Mouse (Mus musculus) cerebellum, adult 8-10 months (tissue): Measurements from ENCODE around the gene Tmed8.
"Not testable (repeated sequence)": the region's sequence is repeated elsewhere in the genome, so short reads cannot be mapped to it uniquely, and the experiment has no call there.

Source experiments
- DNase-seq: peaks from one replicate; pipeline ENCODE4 v3.0.0; 2022

Tmed8 gene

DNA sequence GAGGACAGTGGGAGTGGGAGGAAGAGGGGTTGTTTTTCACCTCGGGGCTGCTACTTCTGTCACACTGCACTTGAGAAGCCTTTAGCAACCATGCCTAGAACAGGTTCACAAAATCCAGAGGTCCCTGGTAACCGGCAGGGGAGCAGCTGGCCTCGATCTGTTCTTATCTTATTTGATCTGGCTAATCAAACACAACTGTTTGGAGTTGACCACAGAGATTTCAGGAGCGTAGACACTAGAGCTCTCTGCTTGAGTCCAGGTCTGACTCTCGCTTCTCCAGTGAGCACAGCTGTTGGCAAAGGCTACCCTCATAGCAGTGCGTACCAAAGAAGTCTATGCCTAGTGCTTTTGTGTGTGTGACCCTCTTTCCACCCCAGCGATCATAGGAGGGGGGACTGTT lies 42.2 kb downstream of the Tmed8 start:
- DNase-seq: no peak

DNA sequence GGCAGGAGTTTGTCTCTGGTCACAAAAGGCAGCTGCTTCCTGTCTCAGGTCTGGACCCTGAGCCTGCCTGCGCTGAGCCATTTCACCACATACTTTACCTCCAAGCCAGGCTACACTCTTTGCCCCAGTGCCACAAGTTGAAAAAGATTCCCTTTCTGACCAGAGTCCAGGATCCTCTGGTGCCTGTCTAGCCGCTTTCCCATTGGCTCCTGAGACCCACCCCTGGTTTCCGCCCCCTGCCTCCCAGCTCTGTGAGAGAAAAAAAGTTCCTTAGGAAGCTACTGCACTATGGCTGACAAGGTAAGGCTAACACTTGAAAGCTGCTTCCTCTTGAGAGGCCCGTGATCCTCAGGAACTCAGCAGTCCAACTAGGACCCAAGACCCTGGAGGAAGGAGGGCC lies 42.9 kb downstream of the Tmed8 start:
- no peak for DNase-seq

DNA sequence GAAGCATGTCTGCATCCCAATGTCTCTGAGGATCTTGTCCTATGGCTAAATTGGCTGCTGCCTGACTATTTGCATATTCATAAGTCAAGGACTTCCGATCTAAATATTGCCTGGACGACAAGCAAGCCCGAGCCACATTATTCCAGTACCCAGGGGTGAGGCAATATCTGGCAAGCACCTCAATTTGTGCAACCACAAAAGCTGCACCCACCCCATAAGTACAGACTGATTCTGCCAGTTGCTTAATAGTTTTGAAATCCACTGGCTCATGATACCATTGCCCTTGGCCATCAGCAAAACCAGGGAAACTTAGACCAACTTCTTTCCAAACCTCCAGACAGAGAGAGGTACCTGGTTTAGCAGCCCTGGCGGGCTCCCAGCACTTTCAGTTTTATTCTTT lies 45.8 kb downstream of the Tmed8 start:
- DNase-seq: not testable (repeated sequence)

DNA sequence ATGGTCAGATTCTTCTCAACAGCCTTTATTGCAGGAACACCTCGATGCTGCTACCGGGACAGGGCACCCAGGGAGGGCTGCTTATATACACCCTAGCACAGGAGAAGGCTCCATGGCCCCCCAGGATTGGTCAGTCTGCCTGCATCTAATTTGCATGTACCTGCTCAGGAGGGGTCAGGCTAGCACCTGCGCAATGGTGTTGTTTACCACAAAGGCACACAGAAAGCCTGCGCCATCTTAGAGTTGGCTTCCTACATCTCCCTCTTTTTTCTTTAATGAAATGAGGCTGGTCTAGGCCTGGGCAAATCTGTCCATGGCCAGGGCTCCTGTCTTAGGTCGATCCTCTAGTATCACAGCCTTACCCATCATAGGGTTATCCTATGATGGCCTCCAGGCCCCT lies 50.8 kb downstream of the Tmed8 start:
- DNase-seq: peak; percentile 9

DNA sequence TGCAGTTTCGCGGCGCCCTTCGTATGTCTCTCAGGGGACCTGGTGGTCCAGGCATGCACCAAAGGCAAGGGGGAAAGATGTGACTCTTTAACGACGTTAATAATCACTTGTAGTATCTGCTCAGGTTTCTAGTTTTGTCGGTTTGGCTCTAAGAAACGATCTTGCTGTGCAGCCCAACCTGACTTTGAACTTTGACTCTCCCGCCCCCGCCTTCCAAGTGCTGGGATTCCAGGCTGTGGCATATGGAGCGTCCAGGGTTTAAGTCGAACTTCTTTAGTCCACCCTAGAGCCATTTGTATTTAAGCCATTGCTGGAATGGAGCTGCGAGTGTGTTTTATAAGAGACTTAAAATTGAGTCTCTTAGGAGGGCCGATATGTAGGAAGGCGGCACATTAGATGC lies 52.1 kb downstream of the Tmed8 start:
- DNase-seq: no peak

DNA sequence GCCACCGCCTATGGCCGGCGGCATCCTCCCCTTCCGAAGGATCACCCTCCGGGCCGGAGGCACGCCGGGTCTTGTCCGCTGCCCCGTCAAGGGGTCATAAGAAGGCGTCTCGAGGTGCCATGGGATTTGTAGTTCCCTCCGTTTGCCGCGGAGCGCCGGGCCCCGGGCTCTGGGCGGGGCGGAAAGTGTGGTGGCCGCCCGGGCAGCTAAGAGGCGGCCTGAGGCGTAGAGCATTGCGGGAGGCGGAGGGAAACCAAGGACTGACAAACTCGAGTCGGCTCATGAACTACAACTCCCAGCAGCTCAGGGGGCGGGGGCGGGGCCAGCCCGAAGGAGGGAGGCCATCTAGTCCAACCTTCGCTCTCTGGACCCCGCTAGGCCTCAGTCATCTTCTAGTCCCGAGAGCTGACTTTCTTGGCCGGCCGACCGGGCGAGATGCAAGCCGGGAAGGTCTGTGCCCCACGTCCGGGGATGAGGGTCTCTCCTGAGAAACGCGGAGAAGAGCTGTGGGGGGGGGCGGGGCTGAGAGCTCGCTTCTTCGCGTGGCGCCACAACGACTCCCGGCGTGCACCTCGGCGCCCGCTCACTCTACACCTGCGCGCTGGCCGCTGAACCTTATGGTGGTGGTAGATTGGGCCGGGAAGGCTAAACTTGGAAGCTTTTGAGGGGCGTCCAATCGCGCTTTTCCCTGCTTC lies 52.7 kb downstream of the Tmed8 start, which contains the start of gene Pomt2:
TSS of gene Pomt2 (minus strand) at position 574 of the 695 bp plus-strand sequence.
- DNase-seq: peak; percentile 92

DNA sequence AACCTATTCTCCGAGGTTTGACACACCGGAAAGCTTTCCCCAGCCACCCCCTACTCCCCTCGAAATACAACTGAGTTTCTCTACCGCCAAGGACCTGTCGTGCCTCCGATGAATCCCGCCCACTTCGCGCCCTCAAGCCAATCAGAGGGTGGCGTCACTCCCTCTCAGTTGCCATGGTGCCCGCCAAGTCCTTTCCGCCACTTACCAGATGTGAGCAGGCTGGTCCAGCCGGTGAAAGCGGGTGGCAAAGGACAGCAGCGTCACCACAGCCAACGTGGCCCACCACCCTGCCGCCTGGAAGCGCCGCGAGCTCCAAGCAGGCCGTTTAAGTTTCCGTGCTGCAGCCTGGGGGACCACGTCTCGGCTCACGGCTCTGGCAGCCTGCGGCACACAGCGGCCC lies 53.3 kb downstream of the Tmed8 start, which contains the start of gene Gstz1:
TSS of gene Gstz1 (plus strand) at position 200 of the 400 bp plus-strand sequence.
- peak; percentile 72 for DNase-seq

DNA sequence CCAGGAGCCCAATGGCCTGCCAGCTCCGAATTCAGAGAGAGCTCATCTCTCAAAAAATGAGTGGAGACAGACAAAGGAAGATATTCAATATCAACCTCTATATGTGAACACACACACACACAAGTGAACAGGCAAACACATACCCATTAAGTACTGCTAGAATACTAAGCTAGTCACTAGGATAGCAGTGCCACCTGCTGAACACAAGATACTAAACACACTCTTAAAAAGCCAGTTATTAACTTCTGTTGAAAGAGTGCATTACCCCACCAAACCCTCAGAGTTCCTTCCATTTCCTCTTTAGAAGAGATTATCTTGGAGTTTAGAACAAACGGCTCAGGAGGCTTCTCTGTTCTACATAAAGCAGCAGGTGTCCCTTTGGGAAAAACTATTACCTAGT lies 58.1 kb downstream of the Tmed8 start:
- DNase-seq: no peak

DNA sequence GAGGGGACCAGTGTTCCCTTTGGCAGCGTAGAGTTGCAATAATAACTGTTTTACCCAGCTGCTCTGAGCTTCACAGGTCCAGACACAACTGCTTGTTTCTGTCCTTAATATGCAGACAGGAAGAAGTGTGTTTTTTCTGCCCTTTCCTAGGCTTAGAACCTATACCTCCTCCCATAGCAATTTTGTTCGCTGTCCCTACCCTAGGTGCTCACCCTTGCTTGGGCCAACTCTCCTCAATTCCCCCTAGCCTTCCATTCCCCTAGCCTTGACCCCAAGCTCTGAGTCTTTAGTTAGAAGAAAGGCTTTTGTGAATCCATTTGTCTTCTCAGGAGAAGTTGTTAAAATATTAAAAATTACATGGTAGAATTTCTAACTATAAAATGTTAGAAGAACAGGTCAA lies 61.5 kb downstream of the Tmed8 start:
- DNase-seq: no peak

DNA sequence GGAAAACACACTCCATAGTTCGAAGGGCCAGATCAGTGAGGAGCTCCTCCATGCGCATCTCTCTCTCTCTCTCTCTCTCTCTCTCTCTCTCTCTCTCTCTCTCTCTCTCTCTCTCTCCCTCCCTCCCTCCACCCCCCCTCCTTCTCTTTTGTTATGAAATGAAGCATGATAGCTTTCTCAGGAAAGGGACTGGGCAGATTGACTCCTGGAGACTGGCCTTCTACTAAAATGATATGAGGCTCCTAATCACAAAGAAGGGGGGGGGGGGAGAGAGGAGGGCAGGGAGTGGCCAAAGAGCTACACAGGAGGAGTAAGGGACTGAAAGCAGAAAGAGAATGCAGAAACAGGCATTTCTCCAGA lies 61.9 kb downstream of the Tmed8 start:
- DNase-seq: no peak

DNA sequence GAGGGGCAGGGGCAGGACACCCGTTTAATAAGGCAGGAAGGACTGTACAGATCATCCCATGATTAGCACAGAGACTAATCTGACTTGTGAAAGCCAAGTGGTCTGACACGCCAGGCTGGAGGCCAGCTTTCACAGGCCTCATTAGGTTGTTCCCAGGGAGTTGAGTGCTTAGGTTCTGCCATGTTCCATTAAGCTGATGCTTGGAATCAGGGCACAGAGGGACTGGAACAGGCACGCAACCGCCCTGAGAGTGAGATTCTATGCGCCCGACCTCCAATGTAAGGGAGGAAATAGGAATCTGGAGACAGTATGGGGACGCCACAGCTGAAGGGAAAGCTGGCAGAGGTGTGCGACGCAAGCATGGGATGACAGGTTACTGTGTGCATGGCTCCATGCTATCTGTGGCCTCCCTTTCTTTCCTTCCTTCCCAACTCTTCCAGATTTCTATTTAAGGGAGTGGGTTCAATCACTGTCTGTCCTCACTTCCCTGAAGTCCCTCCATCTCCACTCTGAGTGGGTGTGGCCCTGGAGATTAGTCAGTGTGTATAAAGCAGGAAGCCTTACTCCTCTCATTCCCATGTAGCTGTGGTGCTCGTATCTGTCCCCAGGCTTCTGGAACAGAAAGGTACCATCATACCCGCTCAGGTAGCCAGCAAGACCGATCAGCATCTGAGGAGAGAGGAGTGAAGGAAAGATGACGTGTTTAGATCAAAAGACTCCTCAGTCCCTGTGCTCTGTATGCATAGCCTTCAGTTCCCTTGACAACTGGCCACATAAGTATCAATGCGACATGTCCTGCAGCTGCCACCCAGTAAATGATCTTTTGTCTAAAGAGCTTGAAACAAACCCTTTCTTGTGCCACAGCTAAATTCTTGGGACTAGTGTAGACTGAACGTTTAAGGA lies 62.6 kb downstream of the Tmed8 start:
- DNase-seq: no peak

DNA sequence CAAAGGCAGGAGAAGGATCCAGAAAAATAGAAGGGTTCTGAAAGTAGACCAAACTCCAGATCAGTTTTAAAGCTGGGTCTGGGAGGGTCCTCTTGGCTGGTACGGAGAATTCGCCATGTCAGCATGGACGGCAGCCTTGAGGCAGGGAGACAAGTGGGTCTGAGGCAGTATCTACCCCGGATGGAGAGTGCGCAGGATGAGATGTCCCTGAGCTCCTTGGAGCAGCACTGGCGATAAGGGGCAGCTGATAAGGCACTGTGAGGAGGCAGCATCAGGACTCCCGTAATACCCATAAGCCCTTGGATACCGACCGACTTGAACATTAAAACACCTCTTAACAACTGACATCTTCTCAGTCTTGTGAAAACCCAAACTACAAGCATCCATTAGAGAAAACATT lies 67.5 kb downstream of the Tmed8 start:
- DNase-seq: no peak

DNA sequence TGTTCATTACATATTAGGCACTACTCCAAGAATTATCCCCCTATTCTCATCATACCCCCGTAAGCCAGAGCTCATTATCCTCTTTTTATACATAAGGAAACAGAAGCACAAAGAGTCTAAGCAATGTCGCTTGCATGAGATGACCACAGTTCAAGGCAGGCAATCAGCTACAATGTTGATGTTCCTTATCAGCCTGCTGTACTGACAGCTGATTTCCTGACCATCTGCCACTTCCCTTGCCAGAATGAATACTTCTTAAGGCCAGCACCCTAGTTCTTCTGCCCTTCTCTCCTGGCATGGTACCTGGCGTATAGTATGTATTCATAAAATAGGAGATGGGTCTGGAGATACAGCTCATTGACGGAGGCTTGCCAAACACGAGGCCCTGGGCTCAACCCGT lies 68.0 kb downstream of the Tmed8 start:
- no peak for DNase-seq

DNA sequence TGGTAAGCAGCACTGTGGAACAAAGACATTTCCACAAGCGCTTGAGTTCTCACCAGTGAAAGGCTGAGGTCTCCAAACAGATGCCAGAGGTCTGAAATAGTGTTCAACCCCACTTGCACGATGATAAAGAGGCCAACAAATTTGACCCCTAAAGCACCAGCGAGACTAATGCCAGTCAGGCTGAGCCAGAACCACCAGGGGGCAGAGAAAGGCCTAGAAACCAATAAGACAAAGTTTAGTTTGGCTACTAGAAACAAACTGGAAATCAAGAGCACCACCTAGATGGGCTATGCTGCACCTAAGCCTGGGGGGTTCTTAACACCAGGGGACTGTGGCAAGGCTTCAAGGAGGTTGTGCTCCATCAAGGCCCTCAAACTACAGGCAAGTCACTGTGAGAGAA lies 68.6 kb downstream of the Tmed8 start:
- DNase-seq: no peak

DNA sequence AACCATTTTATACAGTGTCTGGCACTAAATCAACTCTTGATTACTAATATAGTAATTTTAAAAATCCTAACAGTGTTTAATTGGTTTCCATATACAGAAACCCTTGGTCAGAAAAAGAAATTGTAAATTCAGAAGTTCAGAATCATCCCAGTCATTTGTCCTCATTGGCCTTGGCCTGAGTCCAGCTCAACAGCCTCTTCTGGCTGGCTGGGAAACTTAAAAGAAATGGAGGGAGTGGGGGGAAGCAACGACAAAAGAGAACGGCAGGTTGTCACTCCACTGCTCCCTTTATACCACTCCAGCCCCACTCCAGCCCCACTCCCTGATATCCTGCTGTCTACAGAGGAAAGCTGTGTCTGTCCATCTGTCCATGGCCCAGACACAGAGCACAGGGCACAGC lies 69.1 kb downstream of the Tmed8 start:
- DNase-seq: no peak

DNA sequence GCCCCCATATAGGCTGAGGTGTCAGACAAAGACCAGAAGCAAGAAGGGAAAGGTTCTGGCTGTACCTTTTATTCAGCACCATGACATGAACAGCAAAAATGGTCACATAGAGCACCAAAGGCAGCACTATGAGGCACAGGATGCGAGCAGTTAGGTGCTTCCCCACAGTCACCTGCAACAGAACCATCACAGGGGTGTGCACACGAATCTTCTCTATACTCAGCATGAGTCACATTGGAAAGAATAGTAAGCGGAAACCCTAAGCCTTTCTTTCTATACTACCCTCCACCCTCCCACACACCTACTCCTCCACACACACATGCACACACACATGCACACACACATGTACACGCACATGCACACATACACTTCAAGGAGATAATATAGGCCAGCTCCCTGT lies 70.0 kb downstream of the Tmed8 start:
- no peak for DNase-seq

DNA sequence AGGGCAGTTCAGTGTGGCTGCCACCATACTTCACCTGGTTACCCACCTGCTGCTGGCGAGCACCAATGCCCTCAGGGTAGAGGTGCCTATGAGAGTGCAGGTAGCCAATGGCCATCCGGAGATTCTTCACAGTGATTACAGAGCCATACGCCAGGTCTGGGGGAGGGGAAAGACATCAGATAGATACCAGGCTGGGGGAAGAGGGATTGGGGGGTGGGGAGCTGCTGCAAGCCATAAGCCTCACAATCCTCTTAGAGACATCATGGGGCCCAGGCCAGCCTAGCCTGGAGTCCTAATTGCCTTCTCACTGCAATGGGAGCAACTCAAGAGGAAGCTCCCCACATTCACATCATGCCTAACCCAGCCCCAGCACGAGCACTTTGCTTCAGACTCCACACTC lies 73.0 kb downstream of the Tmed8 start:
- DNase-seq: no peak

DNA sequence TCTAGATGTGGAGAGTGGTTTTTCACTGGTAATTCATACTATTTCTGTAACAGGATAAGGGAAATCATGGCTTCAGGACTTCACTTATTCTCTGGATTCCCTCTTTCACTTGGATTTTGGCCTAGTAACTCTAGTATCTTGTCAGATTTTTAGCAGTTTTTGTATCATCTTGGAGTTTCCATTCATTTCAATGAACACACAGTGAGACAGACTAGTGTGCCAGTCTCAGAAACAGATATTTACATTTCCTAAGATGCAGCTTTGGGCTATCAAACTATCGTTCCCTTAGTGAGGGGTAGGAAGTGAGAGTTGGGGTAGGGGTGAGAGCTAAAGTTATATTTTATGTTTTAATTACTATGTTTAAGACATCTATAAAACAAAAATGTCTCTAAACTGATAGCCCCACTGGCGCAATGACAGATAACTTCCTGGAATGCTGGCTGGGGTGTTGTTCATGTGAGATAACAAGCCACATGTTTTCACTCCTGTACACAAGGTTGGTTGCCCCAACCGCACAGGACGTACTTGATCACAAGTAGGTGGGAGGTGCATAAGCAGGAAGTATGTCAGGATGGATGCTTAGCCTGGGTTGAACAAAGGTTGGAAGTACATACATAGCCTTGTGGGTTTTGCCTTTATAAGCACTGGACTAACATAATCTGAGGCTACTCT lies 78.2 kb downstream of the Tmed8 start:
- DNase-seq: no peak
